Mouse (Mus musculus) c-Kit-positive CD71-negative TER-119-negative erythroid progenitor cells, embryonic 14.5 days (primary cell): ENCODE results near the gene Hba-x.
"Not testable (repeated sequence)": the region's sequence is repeated elsewhere in the genome, so short reads cannot be mapped to it uniquely, and the experiment has no call there.

Source experiments
- DNase-seq: peaks from one replicate; pipeline ENCODE4 v3.0.0-alpha.2; 2013; ENCODE audit warnings: low read depth

Hba-x gene

DNA sequence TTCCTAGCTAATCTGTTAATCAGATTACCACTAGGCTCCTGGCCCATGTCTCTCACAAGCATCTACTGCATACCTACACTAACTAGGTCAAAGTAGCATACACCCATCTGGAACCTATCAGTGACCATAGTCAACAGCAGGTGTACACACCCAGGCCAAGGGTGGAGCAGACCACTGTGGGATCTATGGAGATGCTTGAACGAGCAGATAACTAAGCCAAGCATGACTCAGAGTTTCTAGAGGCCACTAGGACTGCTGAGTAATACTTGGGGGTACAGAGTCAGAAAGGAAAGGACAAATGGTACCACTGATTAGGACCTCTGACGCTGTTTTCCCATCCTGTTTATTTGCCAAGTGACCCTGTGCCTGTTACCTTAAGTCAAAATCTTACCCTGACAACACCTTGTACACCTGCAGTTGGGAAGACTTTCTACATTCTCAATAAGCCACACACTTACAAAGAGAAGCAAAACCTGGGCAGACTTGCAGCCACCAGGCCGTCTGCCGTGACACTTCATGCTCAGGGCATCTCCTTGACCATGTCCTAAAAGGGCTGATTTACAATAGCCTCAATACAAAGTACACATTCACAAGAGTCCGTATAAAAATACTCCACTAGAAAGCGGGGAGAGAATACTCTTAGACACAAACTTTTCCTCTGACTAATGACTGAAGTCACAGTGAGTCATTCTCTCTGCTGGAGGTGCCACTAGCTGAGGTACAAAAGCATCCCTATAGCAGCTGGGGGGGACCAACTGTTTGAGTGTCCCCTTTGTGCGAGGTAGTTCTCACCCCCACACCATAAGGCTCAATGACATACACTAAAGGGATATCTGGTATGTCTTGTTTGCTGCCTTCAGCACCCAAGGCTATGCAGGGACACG, 25.1 kb upstream of the Hba-x start:
- DNase-seq, result no peak

DNA sequence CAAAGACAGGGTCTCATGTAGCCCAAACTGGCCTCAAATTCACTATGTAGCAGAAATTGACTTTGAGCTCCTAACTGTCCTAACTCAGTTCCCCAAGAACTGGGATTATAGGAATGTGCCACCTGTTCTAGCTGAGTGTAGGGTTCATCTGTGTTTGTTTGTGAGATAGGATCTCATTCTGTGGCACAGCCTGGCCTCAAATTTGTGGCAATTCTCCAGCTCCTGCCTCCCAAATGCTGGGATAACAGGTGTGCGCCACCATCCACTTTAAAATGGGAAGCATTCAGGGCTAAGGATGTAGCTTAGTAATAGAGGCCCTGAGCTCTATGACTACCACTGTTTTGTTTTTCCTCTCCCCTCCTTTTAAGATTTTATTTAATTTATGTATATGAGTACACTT, 23.1 kb upstream of the Hba-x start:
- DNase-seq, result no peak

- DNase-seq, result no peak
Measured at GRCm38 (mm10) chr11:32256146-32256545, 20.1 kb upstream of the Hba-x start.

DNA sequence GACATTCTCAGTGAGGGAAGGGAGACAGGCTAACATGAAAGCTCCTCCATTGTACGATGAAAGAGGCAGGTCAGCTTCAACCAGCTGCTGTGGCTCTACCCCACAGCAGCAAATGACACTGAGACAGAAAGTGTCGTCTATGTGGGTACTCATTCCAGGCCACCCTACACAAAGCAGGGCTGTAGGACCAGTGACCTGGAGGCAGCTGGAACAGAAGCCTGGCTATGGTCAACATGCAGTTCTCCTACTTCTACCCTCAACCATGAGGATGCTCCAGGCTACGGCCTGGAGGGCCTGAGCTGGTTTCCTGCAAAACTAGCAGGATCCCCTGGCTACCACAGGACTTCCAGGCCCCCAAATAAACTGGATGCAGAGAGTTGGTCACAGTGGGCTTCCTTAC, 19.6 kb upstream of the Hba-x start:
- DNase-seq, result no peak

DNA sequence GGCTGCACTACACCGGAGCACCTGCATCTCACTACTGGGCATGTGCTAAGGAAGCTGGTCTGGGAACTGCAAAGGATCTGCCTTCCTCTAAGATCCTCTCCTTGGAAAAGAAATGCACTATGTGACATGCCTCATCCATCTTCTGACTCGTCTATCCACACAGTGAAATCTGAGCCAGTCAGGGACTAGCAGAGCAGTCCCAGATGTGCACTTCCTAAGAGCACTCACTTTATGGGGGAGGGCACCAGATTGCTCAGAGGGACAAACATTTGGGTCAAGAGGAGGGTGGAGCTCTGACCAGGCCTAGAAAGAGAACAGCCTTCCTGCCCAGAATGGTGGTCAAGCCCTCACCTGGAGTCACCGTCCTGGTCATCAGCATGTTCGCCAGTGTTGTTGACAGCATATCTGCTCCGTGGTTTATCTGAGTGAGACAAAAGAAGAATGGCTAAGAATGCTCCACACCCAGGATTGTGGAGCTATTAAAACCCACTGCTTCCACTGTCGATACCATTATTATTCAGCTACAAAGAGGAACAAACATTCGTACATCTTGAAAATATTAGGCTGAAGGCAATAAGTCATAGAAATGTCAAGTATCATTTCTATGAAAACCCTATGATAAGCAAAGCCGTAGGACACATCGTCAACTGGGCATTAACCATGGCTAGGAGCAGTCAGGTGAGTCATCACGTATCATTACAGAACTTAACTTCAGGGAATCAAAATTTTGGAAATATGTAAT, 13.4 kb upstream of the Hba-x start:
- DNase-seq, result no peak

GRCm38 (mm10) chr11:32265117-32265738, 11.0 kb upstream of the Hba-x start:
- DNase-seq, result no peak

DNA sequence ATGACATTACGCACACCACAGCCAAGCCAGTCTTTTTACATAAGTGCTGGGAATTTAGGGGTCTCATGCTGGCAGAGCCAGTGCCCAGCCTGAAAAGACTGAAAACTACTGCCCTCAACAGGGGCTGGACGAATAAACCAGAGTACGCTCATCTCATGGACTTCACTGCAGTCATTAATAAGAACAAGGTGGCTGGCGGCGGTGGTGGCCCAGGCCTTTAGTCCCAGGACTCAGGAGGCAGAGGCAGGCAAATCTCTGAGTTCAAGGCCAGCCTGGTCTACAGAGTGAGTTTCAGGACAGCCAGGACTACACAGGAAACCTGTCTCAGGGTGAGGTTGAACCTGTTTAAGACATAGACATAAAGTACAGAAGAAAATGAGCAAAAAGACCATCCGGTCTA, 10.0 kb upstream of the Hba-x start:
- no peak for DNase-seq

GRCm38 (mm10) chr11:32266776-32267175, 9.4 kb upstream of the Hba-x start:
- DNase-seq, result no peak

GRCm38 (mm10) chr11:32267188-32267884, 8.9 kb upstream of the Hba-x start, which contains the start of gene Nprl3:
TSS of gene Nprl3 (minus strand) at chr11:32267707.
- DNase-seq, result peak; percentile 85

- no peak for DNase-seq
Measured at GRCm38 (mm10) chr11:32267964-32268363, 8.2 kb upstream of the Hba-x start.

- DNase-seq, result no peak
Measured at GRCm38 (mm10) chr11:32268952-32269351, 7.2 kb upstream of the Hba-x start.

- DNase-seq, result no peak
Measured at GRCm38 (mm10) chr11:32271178-32271577, 5.0 kb upstream of the Hba-x start.

GRCm38 (mm10) chr11:32277736-32278457, 1.7 kb downstream of the Hba-x start:
- no peak for DNase-seq

DNA sequence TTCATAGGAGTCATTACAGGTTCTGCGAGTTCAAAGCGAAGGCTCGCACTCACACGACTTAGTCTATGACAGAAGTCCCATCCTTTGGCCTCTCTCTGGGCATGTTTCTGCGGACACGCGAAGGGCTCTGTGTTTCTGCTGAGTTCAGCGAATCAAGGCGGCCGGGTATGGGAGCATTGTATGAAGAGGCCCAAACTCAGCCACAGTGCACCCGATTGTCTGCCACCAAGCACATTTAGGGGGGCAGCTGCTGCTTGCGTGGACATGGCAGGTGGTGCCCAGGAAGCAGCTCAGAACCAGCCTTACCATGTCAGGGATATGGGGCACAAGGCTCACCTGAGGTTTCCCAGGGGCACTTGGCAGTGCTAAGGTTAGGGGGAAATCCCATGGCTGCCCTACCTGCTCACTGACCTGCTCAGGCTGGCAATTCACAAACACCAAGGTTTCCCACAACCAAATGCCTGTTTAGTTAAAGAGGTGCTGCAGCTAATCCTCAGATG, 2.3 kb downstream of the Hba-x start:
- no peak for DNase-seq

DNA sequence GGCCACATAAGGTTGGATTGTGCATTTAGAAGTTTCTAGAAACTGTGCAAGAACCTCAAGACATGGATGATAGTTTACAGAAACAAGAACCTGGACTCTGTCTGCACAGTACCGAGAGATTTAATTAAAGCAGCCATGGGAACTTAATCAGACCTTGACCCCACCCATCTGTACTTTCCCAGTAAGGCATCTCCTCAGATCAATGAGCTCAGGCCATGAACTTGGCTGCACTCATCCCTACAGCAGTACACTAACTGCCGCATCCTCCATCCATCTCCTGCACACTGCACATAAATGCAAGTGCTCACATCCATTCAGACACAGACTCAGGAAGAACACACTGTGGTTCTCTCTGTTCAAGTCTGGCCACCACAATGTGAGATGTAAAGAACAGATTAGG, 4.4 kb downstream of the Hba-x start:
- DNase-seq, result no peak

- DNase-seq, result no peak
Measured at GRCm38 (mm10) chr11:32281416-32282144, 5.4 kb downstream of the Hba-x start.

- DNase-seq, result not testable (repeated sequence)
Measured at GRCm38 (mm10) chr11:32283091-32283777, 7.0 kb downstream of the Hba-x start, which contains the start of gene Hba-a1. TSS of gene Hba-a1 (plus strand) at chr11:32283511.

- not testable (repeated sequence) for DNase-seq
Measured at GRCm38 (mm10) chr11:32284582-32284981, 8.4 kb downstream of the Hba-x start.

- DNase-seq, result no peak
Measured at GRCm38 (mm10) chr11:32285031-32285775, 9.0 kb downstream of the Hba-x start.
